ENCODE assay signal across 9 mouse cellular contexts in genomic region chr1:135882385-135883109, GRCm38 (mm10). TPM values are rescaled to one million over a fixed set of nuclear protein-coding genes. Genes with fewer than 3 reads are reported as not detected.
DNase-seq lines count a peak whose midpoint lies in the region; ATAC-seq and TF ChIP-seq lines count a peak whose summit lies in the region.
"Had no signal": no experiment of that assay in that cellular context is flagged by ENCODE, and none has a peak within 500 bp of the region (broad histone marks: within the 10 kb centered on the region; RNA-seq: fewer than 3 reads in every experiment).

No protein-coding gene starts in this region.

- WGBS in neural tube, embryonic 15.5 days = 70% methylated on average over 10 of the region's 10 CpGs
- 28% methylated on average over 10 of the region's 10 CpGs for WGBS in bone marrow, adult 2 months
- WGBS in liver, postnatal 0 days (ENCODE audit: insufficient replicate concordance) = 58% methylated on average over 10 of the region's 10 CpGs

- no peak overlapping the region for H3K4me2 ChIP-seq in neural tube, embryonic 15.5 days
- H3K4me2 ChIP-seq in liver, postnatal 0 days (ENCODE audit: low read depth, low read length) = no peak overlapping the region
- H3K4me2 ChIP-seq: neural tube, embryonic 12.5 days had no signal

- H3K27me3 ChIP-seq in neural tube, embryonic 15.5 days (replicated peaks) = no peaks in the 10 kb centered on the region
- H3K27me3 ChIP-seq in liver, postnatal 0 days (ENCODE audit: insufficient read depth, low read length) = no peaks in the 10 kb centered on the region
- H3K27me3 ChIP-seq: neural tube, embryonic 12.5 days had no signal

- no peaks in the 10 kb centered on the region for H3K36me3 ChIP-seq in neural tube, embryonic 15.5 days
- no peaks in the 10 kb centered on the region for H3K36me3 ChIP-seq in liver, postnatal 0 days (replicated peaks; ENCODE audit: insufficient read depth, low read length)
- H3K36me3 ChIP-seq: neural tube, embryonic 12.5 days had no signal

- TF ChIP-seq CTCF in bone marrow, adult 2 months (IDR thresholded peaks at IDR 0.05; ENCODE audit: control insufficient read depth, insufficient read depth, low read length) = peak; percentile 80
- TF ChIP-seq CTCF in embryonic fibroblast, embryonic 13.5 days (IDR thresholded peaks at IDR 0.05; ENCODE audit: borderline replicate concordance, insufficient read depth, low read length) = peak; percentile 69
- peak; percentile 90 for TF ChIP-seq CTCF in liver, postnatal 0 days (IDR thresholded peaks at IDR 0.05; ENCODE audit: low read depth)

- H3K27ac ChIP-seq in neural tube, embryonic 15.5 days (replicated peaks) = no peak overlapping the region
- H3K27ac ChIP-seq in bone marrow, adult 2 months (ENCODE audit: control insufficient read depth, insufficient read depth, low read depth, low read length, poor library complexity) = no peak overlapping the region
- H3K27ac ChIP-seq in embryonic fibroblast, embryonic 13.5 days (ENCODE audit: insufficient read depth, low read length) = no peak overlapping the region
- no peak overlapping the region for H3K27ac ChIP-seq in liver, postnatal 0 days (ENCODE audit: low read depth)
- H3K27ac ChIP-seq: neural tube, embryonic 12.5 days had no signal

- TF ChIP-seq POLR2A in bone marrow, adult 2 months (IDR thresholded peaks at IDR 0.05; ENCODE audit: borderline replicate concordance, control insufficient read depth, low read depth, low read length) = no peak
- TF ChIP-seq POLR2A in embryonic fibroblast, embryonic 13.5 days (IDR thresholded peaks at IDR 0.05; ENCODE audit: low read depth, low read length) = no peak

- no peak overlapping the region for H3K9ac ChIP-seq in neural tube, embryonic 15.5 days (replicated peaks)
- no peak overlapping the region for H3K9ac ChIP-seq in liver, postnatal 0 days (replicated peaks)
- H3K9ac ChIP-seq: neural tube, embryonic 12.5 days had no signal

- no peaks in the 10 kb centered on the region for H3K4me1 ChIP-seq in neural tube, embryonic 15.5 days
- no peaks in the 10 kb centered on the region for H3K4me1 ChIP-seq in bone marrow, adult 2 months (ENCODE audit: control insufficient read depth, insufficient read depth, low read length)
- H3K4me1 ChIP-seq in embryonic fibroblast, embryonic 13.5 days (ENCODE audit: control insufficient read depth, insufficient read depth, low read length) = no peaks in the 10 kb centered on the region
- no peaks in the 10 kb centered on the region for H3K4me1 ChIP-seq in liver, postnatal 0 days (ENCODE audit: insufficient read depth)
- H3K4me1 ChIP-seq: neural tube, embryonic 12.5 days had no signal

- DNase-seq in neural tube, embryonic 10.5 days (ENCODE audit: extremely low spot score, low spot score) = peak; percentile 70
- peak; percentile 59 for DNase-seq in kidney, adult 9 months
- peak; percentile 72 for DNase-seq in liver, postnatal 0 days
- peak; percentile 77 to 78 for DNase-seq in right cerebral cortex, adult 2 months (ENCODE audit: low spot score in 2 of 2)

- no peaks in the 10 kb centered on the region for H3K9me3 ChIP-seq in neural tube, embryonic 15.5 days (replicated peaks)
- no peaks in the 10 kb centered on the region for H3K9me3 ChIP-seq in liver, postnatal 0 days (ENCODE audit: low read length)
- H3K9me3 ChIP-seq: neural tube, embryonic 12.5 days had no signal

- no peak for ATAC-seq in neural tube, embryonic 15.5 days (ENCODE audit: low FRiP score)
- no peak for ATAC-seq in liver, postnatal 0 days
- ATAC-seq in activated CD4-positive, CD25-positive, alpha-beta regulatory T cell, adult 4 months = no peak

- no peak for TF ChIP-seq EP300 in liver, postnatal 0 days (IDR thresholded peaks at IDR 0.05; ENCODE audit: low read depth)

- no peak overlapping the region for H3K4me3 ChIP-seq in neural tube, embryonic 15.5 days (replicated peaks)
- H3K4me3 ChIP-seq in bone marrow, adult 2 months (replicated peaks; ENCODE audit: control insufficient read depth, low read depth, low read length) = no peak overlapping the region
- no peak overlapping the region for H3K4me3 ChIP-seq in embryonic fibroblast, embryonic 13.5 days (ENCODE audit: insufficient read depth, low read length)
- H3K4me3 ChIP-seq in liver, postnatal 0 days (ENCODE audit: low read depth, low read length) = no peak overlapping the region
- H3K4me3 ChIP-seq: neural tube, embryonic 12.5 days had no signal

RNA-seq across cellular contexts. Expression of gene Pkp1, which starts 36.5 kb away (rescaled TPM):
- polyA plus RNA-seq in neural tube, embryonic 15.5 days (2015; fragmentation: Nextera tagmentation; extraction: Ambion mirVana) = 0.10 and 1.9 TPM in 2 replicates
- 0.32 TPM in 1 of 2 replicates, not detected in the other for polyA plus RNA-seq in bone marrow, adult 2 months (2011; ENCODE audit: insufficient read depth, insufficient read length, low replicate concordance, missing spikeins)
- 0.90 and 2.2 TPM in 2 replicates for polyA plus RNA-seq in embryonic fibroblast, embryonic 13.5 days (2011; ENCODE audit: insufficient read length, low read depth, missing spikeins)
- 0.05 TPM in 1 of 2 replicates, not detected in the other for polyA plus RNA-seq in liver, postnatal 0 days (2015; fragmentation: Nextera tagmentation; extraction: Ambion mirVana)
- not detected for polyA plus RNA-seq in activated CD4-positive, CD25-positive, alpha-beta regulatory T cell, adult 4 months (2017; shearing (Covaris generic))

RNA-seq across cellular contexts. Expression of gene Tnnt2, which starts 46.4 kb away (rescaled TPM):
- polyA plus RNA-seq in neural tube, embryonic 15.5 days (2015; fragmentation: Nextera tagmentation; extraction: Ambion mirVana) = 9.7 and 12.3 TPM in 2 replicates
- 0.99 and 2.6 TPM in 2 replicates for polyA plus RNA-seq in bone marrow, adult 2 months (2011; ENCODE audit: insufficient read depth, insufficient read length, low replicate concordance, missing spikeins)
- 3.7 and 5.4 TPM in 2 replicates for polyA plus RNA-seq in embryonic fibroblast, embryonic 13.5 days (2011; ENCODE audit: insufficient read length, low read depth, missing spikeins)
- 3.2 and 3.6 TPM in 2 replicates for polyA plus RNA-seq in liver, postnatal 0 days (2015; fragmentation: Nextera tagmentation; extraction: Ambion mirVana)
- under 1 TPM; 0.46 to 0.83 TPM for polyA plus RNA-seq in activated CD4-positive, CD25-positive, alpha-beta regulatory T cell, adult 4 months (2017; shearing (Covaris generic))
